Mouse (Mus musculus) embryonic facial prominence, embryonic 12.5 days (tissue): ENCODE results near the gene Atp13a1. TPM values are rescaled to one million over a fixed set of nuclear protein-coding genes. Genes with fewer than 3 reads are reported as not detected.

Experiments used
- ATAC-seq: fragments of 200-750 bp; cut with Nextera tagmentation; 2 replicates; pipeline ENCODE4 v1.8.0; 2017; ENCODE audit not compliant: insufficient number of reproducible peaks, insufficient read depth, low FRiP score, low TSS enrichment
- H3K27ac ChIP-seq: fragments of 300-500 bp; sonication (generic); 2 replicates; pipeline ENCODE4 v1.5.1; 2016; ENCODE audit warnings: mild to moderate bottlenecking
- H3K27me3 ChIP-seq: fragments of 300-500 bp; sonication (generic); 2 replicates; pipeline ENCODE4 v1.6.1; 2016; ENCODE audit warnings: mild to moderate bottlenecking, moderate library complexity
- H3K36me3 ChIP-seq: fragments of 300-500 bp; sonication (generic); 2 replicates; pipeline ENCODE4 v1.6.1; 2016; ENCODE audit warnings: mild to moderate bottlenecking
- H3K4me1 ChIP-seq: fragments of 300-500 bp; sonication (generic); 2 replicates; pipeline ENCODE4 v1.6.1; 2016
- H3K4me2 ChIP-seq: fragments of 300-500 bp; sonication (generic); replicated peaks from 2 replicates; pipeline ENCODE4 v1.6.1; 2016; ENCODE audit warnings: mild to moderate bottlenecking, moderate library complexity
- H3K4me3 ChIP-seq: fragments of 300-500 bp; sonication (generic); 2 replicates; pipeline ENCODE4 v1.5.1; 2016; ENCODE audit warnings: mild to moderate bottlenecking
- H3K9ac ChIP-seq: fragments of 300-500 bp; sonication (generic); 2 replicates; pipeline ENCODE4 v1.6.1; 2016; ENCODE audit warnings: mild to moderate bottlenecking, moderate library complexity
- H3K9me3 ChIP-seq: fragments of 300-500 bp; sonication (generic); 2 replicates; pipeline ENCODE4 v1.6.1; 2016; ENCODE audit warnings: mild to moderate bottlenecking, moderate library complexity
- WGBS: fragments of 180-500 bp; shearing (Covaris S2); methylation state at CpG from one replicate; pipeline ENCODE4 v1.1.7; 2016; 5-methylcytosine and 5-hydroxymethylcytosine counted together
- polyA plus RNA-seq: library from polyadenylated mRNA; unstranded; fragments of >200 nt; fragmentation: Nextera tagmentation; extraction: Ambion mirVana; gene quantifications from 2 replicates; pipeline ENCODE4 v1.2.1, GENCODE M21; 2016

Atp13a1 gene
- polyA plus RNA-seq, 1 experiment from 2014 or later = 55.3 TPM

GRCm38 (mm10) chr8:69821971-69822385, 31.0 kb downstream of the Atp13a1 start:
- Histone ChIP-seq H3K9ac (peak overlapping the region; percentile 68), H3K4me3 (peak overlapping the region; percentile 64), H3K27me3 (no peaks in the 10 kb centered on the region), H3K9me3 (no peaks in the 10 kb centered on the region), H3K4me1 (peaks cover 24% of the 10 kb centered on the region), H3K27ac (0 out of 2 replicates have a peak overlapping the region, but pooled peaks have one; percentile 77), H3K36me3 (peaks cover 25% of the 10 kb centered on the region), H3K4me2 (peak overlapping the region; percentile 79)
- peak; percentile 44 for ATAC-seq
- 2% methylated on average over 15 of the region's 22 CpGs for WGBS

GRCm38 (mm10) chr8:69822386-69823191, 31.6 kb downstream of the Atp13a1 start, which contains the start of gene Lpar2:
Lpar2 (plus strand) TSS chr8:69822429.
- H3K4me2 ChIP-seq = peak within 1 kb of the TSS; percentile 79
- peak; percentile 79 for ATAC-seq
- H3K27ac ChIP-seq = peak within 1 kb of the TSS; percentile 77
- H3K27me3 ChIP-seq = no peaks in the 10 kb centered on the region
- WGBS = under 1% methylated on average over 34 of the region's 35 CpGs
- H3K9me3 ChIP-seq = no peaks in the 10 kb centered on the region
- peaks cover 24% of the 10 kb centered on the region for H3K4me1 ChIP-seq
- peak within 1 kb of the TSS; percentile 64 for H3K4me3 ChIP-seq
- peak within 1 kb of the TSS; percentile 68 for H3K9ac ChIP-seq
- peaks cover 22% of the 10 kb centered on the region for H3K36me3 ChIP-seq

GRCm38 (mm10) chr8:69826371-69826770, 35.4 kb downstream of the Atp13a1 start:
- H3K27me3 ChIP-seq = no peaks in the 10 kb centered on the region
- no peaks in the 10 kb centered on the region for H3K9me3 ChIP-seq
- H3K4me3 ChIP-seq = no peak overlapping the region
- peaks cover 32% of the 10 kb centered on the region; the same call in 1 of the 2 replicates for H3K36me3 ChIP-seq
- no peak for ATAC-seq
- H3K27ac ChIP-seq = no peak overlapping the region
- H3K4me1 ChIP-seq = peaks cover 24% of the 10 kb centered on the region
- WGBS = 94% methylated on average over 12 of the region's 12 CpGs
- no peak overlapping the region for H3K9ac ChIP-seq
- no peak overlapping the region for H3K4me2 ChIP-seq

- Histone ChIP-seq H3K4me1 (peaks cover 5% of the 10 kb centered on the region; the same call in 1 of the 2 replicates), H3K9me3 (no peaks in the 10 kb centered on the region), H3K4me2 (peak within 1 kb of the TSS; percentile 92), H3K27me3 (no peaks in the 10 kb centered on the region), H3K9ac (peak within 1 kb of the TSS; percentile 46; the same call in 1 of the 2 replicates), H3K36me3 (peaks cover 22% of the 10 kb centered on the region; the same call in 1 of the 2 replicates), H3K4me3 (peak within 1 kb of the TSS; percentile 66), H3K27ac (peak within 1 kb of the TSS; percentile 61; the same call in 1 of the 2 replicates)
- WGBS = under 1% methylated on average over 38 of the region's 38 CpGs
- ATAC-seq = peak; percentile 97
These were observed 41.4 kb downstream of the Atp13a1 start, which contains the start of gene Pbx4 for GRCm38 (mm10) chr8:69832298-69832853. Pbx4 (plus strand) TSS chr8:69832491.

- no peak for ATAC-seq
- Histone ChIP-seq H3K27ac (no peak overlapping the region), H3K27me3 (no peaks in the 10 kb centered on the region), H3K9ac (no peak overlapping the region), H3K9me3 (no peaks in the 10 kb centered on the region), H3K36me3 (no peaks in the 10 kb centered on the region), H3K4me1 (peaks cover 5% of the 10 kb centered on the region; the same call in 1 of the 2 replicates), H3K4me3 (no peak overlapping the region), H3K4me2 (no peak overlapping the region)
- WGBS = 76% methylated on average over 8 of the region's 8 CpGs
These were observed 46.2 kb downstream of the Atp13a1 start for GRCm38 (mm10) chr8:69837057-69837682.

GRCm38 (mm10) chr8:69847167-69848065, 56.5 kb downstream of the Atp13a1 start:
- Histone ChIP-seq H3K9ac (no peak overlapping the region), H3K4me3 (no peak overlapping the region), H3K9me3 (0 out of 2 replicates have a peak, but pooled peaks cover 2% of the 10 kb centered on the region), H3K36me3 (no peaks in the 10 kb centered on the region), H3K27ac (no peak overlapping the region), H3K4me2 (no peak overlapping the region), H3K27me3 (no peaks in the 10 kb centered on the region), H3K4me1 (no peaks in the 10 kb centered on the region)
- 67% methylated on average over 3 of the region's 3 CpGs for WGBS
- no peak for ATAC-seq

GRCm38 (mm10) chr8:69848951-69849350, 58.0 kb downstream of the Atp13a1 start:
- Histone ChIP-seq H3K4me2 (no peak overlapping the region), H3K36me3 (no peaks in the 10 kb centered on the region), H3K4me3 (no peak overlapping the region), H3K27ac (no peak overlapping the region), H3K27me3 (no peaks in the 10 kb centered on the region), H3K4me1 (no peaks in the 10 kb centered on the region), H3K9ac (no peak overlapping the region), H3K9me3 (0 out of 2 replicates have a peak, but pooled peaks cover 2% of the 10 kb centered on the region)
- ATAC-seq = no peak
- 80% methylated on average over 8 of the region's 8 CpGs for WGBS

GRCm38 (mm10) chr8:69849899-69850298, 58.9 kb downstream of the Atp13a1 start:
- H3K9me3 ChIP-seq = 0 out of 2 replicates have a peak, but pooled peaks cover 2% of the 10 kb centered on the region
- no peaks in the 10 kb centered on the region for H3K4me1 ChIP-seq
- no peaks in the 10 kb centered on the region for H3K27me3 ChIP-seq
- H3K9ac ChIP-seq = no peak overlapping the region
- WGBS = 47% methylated on average over 3 of the region's 3 CpGs
- no peak overlapping the region for H3K4me2 ChIP-seq
- no peaks in the 10 kb centered on the region for H3K36me3 ChIP-seq
- ATAC-seq = no peak
- no peak overlapping the region for H3K4me3 ChIP-seq
- H3K27ac ChIP-seq = no peak overlapping the region

GRCm38 (mm10) chr8:69850926-69851506, 60.1 kb downstream of the Atp13a1 start:
- H3K4me1 ChIP-seq = no peaks in the 10 kb centered on the region
- ATAC-seq = no peak
- H3K4me3 ChIP-seq = no peak overlapping the region
- H3K36me3 ChIP-seq = no peaks in the 10 kb centered on the region
- H3K27me3 ChIP-seq = no peaks in the 10 kb centered on the region
- WGBS = 76% methylated on average over 7 of the region's 7 CpGs
- no peak overlapping the region for H3K4me2 ChIP-seq
- no peak overlapping the region for H3K27ac ChIP-seq
- 0 out of 2 replicates have a peak, but pooled peaks cover 2% of the 10 kb centered on the region for H3K9me3 ChIP-seq
- no peak overlapping the region for H3K9ac ChIP-seq

GRCm38 (mm10) chr8:69853869-69854268, 62.9 kb downstream of the Atp13a1 start:
- ATAC-seq = no peak
- Histone ChIP-seq H3K9me3 (0 out of 2 replicates have a peak, but pooled peaks cover 2% of the 10 kb centered on the region), H3K27ac (no peak overlapping the region), H3K27me3 (no peaks in the 10 kb centered on the region), H3K4me3 (no peak overlapping the region), H3K9ac (no peak overlapping the region), H3K4me2 (no peak overlapping the region), H3K36me3 (no peaks in the 10 kb centered on the region), H3K4me1 (no peaks in the 10 kb centered on the region)
- WGBS = 93% methylated on average over 10 of the region's 10 CpGs
